Mouse (Mus musculus): ENCODE measurements around the gene Parp16.
"Not testable (repeated sequence)": the region's sequence is repeated elsewhere in the genome, so short reads cannot be mapped to it uniquely, and the experiment has no call there.

Gene Parp16

GRCm38 (mm10) chr9:65283301-65283700 lies 88.1 kb downstream of the Parp16 start:
- DNase-seq (ENCODE audit: low spot score in 2 of 2) = peak; percentile 17 to 37

GRCm38 (mm10) chr9:65288252-65288651 lies 93.1 kb downstream of the Parp16 start:
- not testable (repeated sequence) for DNase-seq (ENCODE audit: low spot score in 2 of 2)
